Mouse (Mus musculus) embryonic facial prominence, embryonic 12.5 days (tissue): ENCODE data around the gene Adig. TPM values are rescaled to one million over a fixed set of nuclear protein-coding genes. Genes with fewer than 3 reads are reported as not detected.
A peak's percentile ranks its signal among the peaks of the same experiment; 100 is the strongest.

Experiments used
- ATAC-seq: fragments of 200-750 bp; cut with Nextera tagmentation; 2 replicates; pipeline ENCODE4 v1.8.0; 2017; ENCODE audit not compliant: insufficient number of reproducible peaks, insufficient read depth, low FRiP score, low TSS enrichment
- H3K27ac ChIP-seq: fragments of 300-500 bp; sonication (generic); 2 replicates; pipeline ENCODE4 v1.5.1; 2016; ENCODE audit warnings: mild to moderate bottlenecking
- H3K27me3 ChIP-seq: fragments of 300-500 bp; sonication (generic); 2 replicates; pipeline ENCODE4 v1.6.1; 2016; ENCODE audit warnings: mild to moderate bottlenecking, moderate library complexity
- H3K36me3 ChIP-seq: fragments of 300-500 bp; sonication (generic); 2 replicates; pipeline ENCODE4 v1.6.1; 2016; ENCODE audit warnings: mild to moderate bottlenecking
- H3K4me1 ChIP-seq: fragments of 300-500 bp; sonication (generic); 2 replicates; pipeline ENCODE4 v1.6.1; 2016
- H3K4me2 ChIP-seq: fragments of 300-500 bp; sonication (generic); replicated peaks from 2 replicates; pipeline ENCODE4 v1.6.1; 2016; ENCODE audit warnings: mild to moderate bottlenecking, moderate library complexity
- H3K4me3 ChIP-seq: fragments of 300-500 bp; sonication (generic); 2 replicates; pipeline ENCODE4 v1.5.1; 2016; ENCODE audit warnings: mild to moderate bottlenecking
- H3K9ac ChIP-seq: fragments of 300-500 bp; sonication (generic); 2 replicates; pipeline ENCODE4 v1.6.1; 2016; ENCODE audit warnings: mild to moderate bottlenecking, moderate library complexity
- H3K9me3 ChIP-seq: fragments of 300-500 bp; sonication (generic); 2 replicates; pipeline ENCODE4 v1.6.1; 2016; ENCODE audit warnings: mild to moderate bottlenecking, moderate library complexity
- WGBS: fragments of 180-500 bp; shearing (Covaris S2); methylation state at CpG from one replicate; pipeline ENCODE4 v1.1.7; 2016; 5-methylcytosine and 5-hydroxymethylcytosine counted together
- polyA plus RNA-seq: library from polyadenylated mRNA; unstranded; fragments of >200 nt; fragmentation: Nextera tagmentation; extraction: Ambion mirVana; gene quantifications from 2 replicates; pipeline ENCODE4 v1.2.1, GENCODE M21; 2016

The Adig gene
- polyA plus RNA-seq, 1 experiment from 2014 or later = not detected

- Histone ChIP-seq H3K9me3 (no peaks in the 10 kb centered on the region), H3K27ac (no peak within 1 kb of the TSS), H3K27me3 (no peaks in the 10 kb centered on the region), H3K36me3 (no peaks in the 10 kb centered on the region), H3K4me2 (no peak within 1 kb of the TSS), H3K4me1 (no peaks in the 10 kb centered on the region), H3K9ac (no peak within 1 kb of the TSS), H3K4me3 (no peak within 1 kb of the TSS)
- WGBS = 81% methylated on average over 10 of the region's 10 CpGs
- ATAC-seq = no peak
Observed at GRCm38 (mm10) chr2:158512528-158512927, 10.1 kb downstream of the Adig start, which contains the start of gene Arhgap40. Arhgap40 (plus strand) TSS chr2:158512796.

GRCm38 (mm10) chr2:158513821-158514336, 11.5 kb downstream of the Adig start:
- no peaks in the 10 kb centered on the region for H3K4me1 ChIP-seq
- no peaks in the 10 kb centered on the region for H3K9me3 ChIP-seq
- H3K36me3 ChIP-seq = no peaks in the 10 kb centered on the region
- H3K4me2 ChIP-seq = no peak overlapping the region
- no peak overlapping the region for H3K27ac ChIP-seq
- no peaks in the 10 kb centered on the region for H3K27me3 ChIP-seq
- 84% methylated on average over 12 of the region's 12 CpGs for WGBS
- no peak overlapping the region for H3K9ac ChIP-seq
- ATAC-seq = no peak
- H3K4me3 ChIP-seq = no peak overlapping the region

- Histone ChIP-seq H3K4me3 (no peak overlapping the region), H3K9me3 (no peaks in the 10 kb centered on the region), H3K4me1 (no peaks in the 10 kb centered on the region), H3K36me3 (no peaks in the 10 kb centered on the region), H3K27me3 (no peaks in the 10 kb centered on the region), H3K4me2 (no peak overlapping the region), H3K27ac (no peak overlapping the region), H3K9ac (no peak overlapping the region)
- 61% methylated on average over 6 of the region's 6 CpGs for WGBS
- ATAC-seq = no peak
Observed at GRCm38 (mm10) chr2:158518583-158518982, 16.2 kb downstream of the Adig start.

GRCm38 (mm10) chr2:158519071-158519470, 16.7 kb downstream of the Adig start:
- Histone ChIP-seq H3K4me3 (no peak overlapping the region), H3K36me3 (no peaks in the 10 kb centered on the region), H3K4me2 (no peak overlapping the region), H3K27me3 (no peaks in the 10 kb centered on the region), H3K9ac (no peak overlapping the region), H3K9me3 (no peaks in the 10 kb centered on the region), H3K4me1 (no peaks in the 10 kb centered on the region), H3K27ac (no peak overlapping the region)
- ATAC-seq = no peak
- 77% methylated on average over 11 of the region's 11 CpGs for WGBS

GRCm38 (mm10) chr2:158519800-158520199, 17.4 kb downstream of the Adig start:
- Histone ChIP-seq H3K9me3 (no peaks in the 10 kb centered on the region), H3K36me3 (no peaks in the 10 kb centered on the region), H3K4me1 (no peaks in the 10 kb centered on the region), H3K9ac (no peak overlapping the region), H3K4me2 (no peak overlapping the region), H3K4me3 (no peak overlapping the region), H3K27me3 (no peaks in the 10 kb centered on the region), H3K27ac (no peak overlapping the region)
- 76% methylated on average over 6 of the region's 6 CpGs for WGBS
- no peak for ATAC-seq

GRCm38 (mm10) chr2:158523060-158523459, 20.6 kb downstream of the Adig start:
- H3K4me1 ChIP-seq = no peaks in the 10 kb centered on the region
- no peak overlapping the region for H3K9ac ChIP-seq
- no peak overlapping the region for H3K27ac ChIP-seq
- H3K9me3 ChIP-seq = no peaks in the 10 kb centered on the region
- no peaks in the 10 kb centered on the region for H3K27me3 ChIP-seq
- 80% methylated on average over 8 of the region's 8 CpGs for WGBS
- H3K4me2 ChIP-seq = no peak overlapping the region
- no peak for ATAC-seq
- H3K4me3 ChIP-seq = no peak overlapping the region
- H3K36me3 ChIP-seq = no peaks in the 10 kb centered on the region

GRCm38 (mm10) chr2:158524129-158524860, 21.9 kb downstream of the Adig start:
- Histone ChIP-seq H3K4me2 (no peak overlapping the region), H3K9ac (no peak overlapping the region), H3K27me3 (no peaks in the 10 kb centered on the region), H3K27ac (no peak overlapping the region), H3K9me3 (no peaks in the 10 kb centered on the region), H3K4me3 (no peak overlapping the region), H3K36me3 (no peaks in the 10 kb centered on the region), H3K4me1 (no peaks in the 10 kb centered on the region)
- WGBS = 80% methylated on average over 16 of the region's 16 CpGs
- no peak for ATAC-seq

GRCm38 (mm10) chr2:158534090-158534489, 31.7 kb downstream of the Adig start:
- WGBS = 6% methylated on average over 4 of the region's 4 CpGs
- no peak overlapping the region for H3K9ac ChIP-seq
- H3K27ac ChIP-seq = no peak overlapping the region
- H3K4me2 ChIP-seq = no peak overlapping the region
- 0 out of 2 replicates have a peak, but pooled peaks have one; percentile 41 for ATAC-seq
- H3K4me1 ChIP-seq = no peaks in the 10 kb centered on the region
- no peaks in the 10 kb centered on the region for H3K27me3 ChIP-seq
- H3K4me3 ChIP-seq = no peak overlapping the region
- no peaks in the 10 kb centered on the region for H3K36me3 ChIP-seq
- peaks cover 4% of the 10 kb centered on the region; the same call in 1 of the 2 replicates for H3K9me3 ChIP-seq

GRCm38 (mm10) chr2:158534559-158534958, 32.1 kb downstream of the Adig start:
- H3K9me3 ChIP-seq = peaks cover 4% of the 10 kb centered on the region; the same call in 1 of the 2 replicates
- 74% methylated on average over 8 of the region's 8 CpGs for WGBS
- no peaks in the 10 kb centered on the region for H3K36me3 ChIP-seq
- H3K4me1 ChIP-seq = no peaks in the 10 kb centered on the region
- no peak overlapping the region for H3K27ac ChIP-seq
- H3K4me2 ChIP-seq = no peak overlapping the region
- no peak overlapping the region for H3K9ac ChIP-seq
- H3K27me3 ChIP-seq = no peaks in the 10 kb centered on the region
- H3K4me3 ChIP-seq = no peak overlapping the region
- ATAC-seq = no peak

- no peak overlapping the region for H3K9ac ChIP-seq
- 0 out of 2 replicates have a peak overlapping the region, but pooled peaks have one; percentile 15 for H3K4me3 ChIP-seq
- H3K4me1 ChIP-seq = no peaks in the 10 kb centered on the region
- peaks cover 4% of the 10 kb centered on the region; the same call in 1 of the 2 replicates for H3K27me3 ChIP-seq
- H3K4me2 ChIP-seq = peak overlapping the region; percentile 36
- H3K9me3 ChIP-seq = no peaks in the 10 kb centered on the region
- ATAC-seq = no peak
- 57% methylated on average over 24 of the region's 24 CpGs for WGBS
- no peak overlapping the region for H3K27ac ChIP-seq
- no peaks in the 10 kb centered on the region for H3K36me3 ChIP-seq
Observed at GRCm38 (mm10) chr2:158539433-158540305, 37.3 kb downstream of the Adig start.

GRCm38 (mm10) chr2:158541286-158541685, 38.9 kb downstream of the Adig start:
- Histone ChIP-seq H3K4me1 (no peaks in the 10 kb centered on the region), H3K4me2 (no peak overlapping the region), H3K36me3 (no peaks in the 10 kb centered on the region), H3K9ac (no peak overlapping the region), H3K27me3 (peaks cover 4% of the 10 kb centered on the region; the same call in 1 of the 2 replicates), H3K27ac (no peak overlapping the region), H3K9me3 (no peaks in the 10 kb centered on the region), H3K4me3 (no peak overlapping the region)
- no peak for ATAC-seq
- WGBS = 55% methylated on average over 4 of the region's 4 CpGs
